Mouse (Mus musculus): Measurements from ENCODE around the gene Spred2.

The Spred2 gene

DNA sequence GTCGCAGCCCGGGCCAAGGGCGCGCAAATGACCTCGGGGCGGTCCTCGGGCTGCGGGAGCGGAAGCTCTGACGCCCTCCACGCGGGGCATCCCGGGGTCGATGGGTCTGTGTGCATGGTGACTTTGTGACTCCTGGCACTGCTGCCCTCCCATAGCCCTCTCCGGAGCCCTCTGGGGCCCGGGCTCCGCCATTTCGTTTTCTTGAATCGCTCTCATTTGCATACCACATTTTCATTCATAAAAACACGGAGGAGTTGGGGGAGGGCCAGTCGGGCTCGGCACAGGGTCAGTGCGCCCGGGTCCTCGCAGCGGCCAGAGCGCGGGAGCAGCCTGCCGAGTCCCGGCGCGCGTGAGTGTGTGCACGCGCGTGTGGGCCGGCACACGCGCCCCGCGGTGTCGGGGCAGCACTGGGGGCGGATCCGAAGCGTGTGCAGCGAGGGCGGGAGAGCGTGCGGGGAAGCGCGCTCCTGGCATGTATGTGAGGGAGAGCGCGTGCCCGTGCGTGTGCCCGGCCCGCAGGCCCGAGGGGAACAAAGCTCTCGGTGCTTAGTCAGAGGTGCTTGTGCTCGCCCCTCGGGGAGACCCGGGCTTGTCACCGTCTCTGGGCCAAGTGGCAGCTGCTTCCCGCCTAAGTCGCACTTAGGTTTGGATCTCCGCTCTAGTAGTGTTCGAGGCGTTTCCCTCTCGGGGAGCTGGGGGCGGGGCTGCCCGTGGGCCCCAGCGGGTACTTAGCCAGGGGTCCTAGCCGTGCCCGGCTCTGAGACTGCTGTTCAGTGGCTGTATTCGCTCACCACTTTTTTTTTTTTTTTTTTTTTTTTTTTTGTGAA, 1.2 kb downstream of the Spred2 start:
- peak; percentile 46 to 74 for DNase-seq (ENCODE audit: low spot score in 2 of 2)

DNA sequence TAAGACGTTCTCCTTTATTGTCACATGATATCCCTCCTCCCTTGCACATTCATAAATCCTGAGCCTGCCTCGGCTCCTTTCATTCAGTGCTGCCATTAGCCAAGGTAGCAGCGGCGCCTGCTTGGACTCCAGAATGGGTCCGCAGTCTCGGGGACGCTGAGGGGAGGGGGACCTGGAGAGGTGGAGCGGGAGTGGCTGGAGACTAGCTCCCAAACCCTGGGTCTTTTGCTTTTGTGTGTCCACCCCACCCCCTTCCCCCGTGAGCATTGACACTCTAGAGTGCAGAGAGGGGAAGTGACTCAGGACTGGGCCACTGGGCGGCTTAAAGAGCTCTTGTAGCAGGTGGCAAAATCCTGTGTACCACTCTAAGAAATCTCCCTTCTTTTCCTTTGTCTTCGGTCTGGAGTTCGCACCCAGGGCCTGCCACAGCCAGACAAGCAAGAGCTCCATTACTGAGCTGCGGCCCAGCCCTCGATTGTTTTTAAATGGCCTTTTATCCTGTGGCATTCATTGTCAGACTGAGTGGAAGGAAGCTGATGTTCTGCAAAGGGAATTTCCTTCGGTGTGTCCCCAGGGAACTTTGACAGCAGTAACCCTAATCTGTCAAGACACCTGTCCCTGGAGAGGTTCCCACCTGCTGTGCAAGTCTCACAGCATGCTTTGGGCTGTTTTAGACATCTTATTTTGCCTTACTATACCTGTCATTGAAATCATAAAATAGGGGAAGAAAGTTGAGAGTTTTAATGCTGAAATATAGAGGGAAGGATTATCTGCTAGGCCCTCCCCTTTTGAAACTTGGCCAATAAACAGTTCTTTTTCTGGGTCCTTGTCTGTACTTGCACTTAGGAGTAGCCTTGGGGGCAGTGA, 2.0 kb downstream of the Spred2 start:
- DNase-seq (ENCODE audit: low spot score in 2 of 2) = peak in 1 of 2 experiments; percentile 50

DNA sequence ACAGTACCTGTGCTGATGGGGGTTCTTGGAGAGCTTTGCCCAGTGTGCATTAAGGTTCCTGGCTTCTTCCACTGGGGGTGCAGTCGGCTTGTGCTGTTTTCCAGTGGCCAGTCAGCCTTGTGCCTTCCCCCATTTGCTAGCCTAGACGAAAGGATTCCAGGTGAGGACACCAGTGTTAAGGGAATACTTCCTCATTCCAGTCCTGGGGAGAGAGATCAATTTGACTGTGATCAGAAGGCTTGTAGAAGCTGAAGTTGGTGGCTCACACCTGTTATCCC, 2.6 kb downstream of the Spred2 start:
- no peak for DNase-seq (ENCODE audit: low spot score in 2 of 2)

DNA sequence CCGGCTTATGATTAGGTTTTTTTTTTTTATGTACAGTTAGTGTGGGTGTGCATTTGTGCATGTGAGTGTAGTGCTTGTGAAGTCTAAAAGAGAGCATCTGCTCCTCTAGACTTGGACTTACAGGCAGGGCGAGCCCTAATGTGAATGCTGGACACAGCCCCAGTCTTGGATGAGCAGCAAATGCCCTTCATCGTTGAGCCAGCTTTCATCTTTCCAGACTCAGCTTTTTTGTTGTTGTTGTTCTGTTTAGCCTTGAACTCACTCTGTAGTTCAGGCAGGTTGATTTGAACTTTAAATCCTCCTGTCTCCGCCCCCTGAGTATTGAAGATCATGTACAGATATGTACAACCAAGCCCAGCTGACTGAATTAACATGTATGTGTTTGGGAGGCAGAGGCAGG, 4.5 kb downstream of the Spred2 start:
- DNase-seq (ENCODE audit: low spot score in 2 of 2) = no peak

DNA sequence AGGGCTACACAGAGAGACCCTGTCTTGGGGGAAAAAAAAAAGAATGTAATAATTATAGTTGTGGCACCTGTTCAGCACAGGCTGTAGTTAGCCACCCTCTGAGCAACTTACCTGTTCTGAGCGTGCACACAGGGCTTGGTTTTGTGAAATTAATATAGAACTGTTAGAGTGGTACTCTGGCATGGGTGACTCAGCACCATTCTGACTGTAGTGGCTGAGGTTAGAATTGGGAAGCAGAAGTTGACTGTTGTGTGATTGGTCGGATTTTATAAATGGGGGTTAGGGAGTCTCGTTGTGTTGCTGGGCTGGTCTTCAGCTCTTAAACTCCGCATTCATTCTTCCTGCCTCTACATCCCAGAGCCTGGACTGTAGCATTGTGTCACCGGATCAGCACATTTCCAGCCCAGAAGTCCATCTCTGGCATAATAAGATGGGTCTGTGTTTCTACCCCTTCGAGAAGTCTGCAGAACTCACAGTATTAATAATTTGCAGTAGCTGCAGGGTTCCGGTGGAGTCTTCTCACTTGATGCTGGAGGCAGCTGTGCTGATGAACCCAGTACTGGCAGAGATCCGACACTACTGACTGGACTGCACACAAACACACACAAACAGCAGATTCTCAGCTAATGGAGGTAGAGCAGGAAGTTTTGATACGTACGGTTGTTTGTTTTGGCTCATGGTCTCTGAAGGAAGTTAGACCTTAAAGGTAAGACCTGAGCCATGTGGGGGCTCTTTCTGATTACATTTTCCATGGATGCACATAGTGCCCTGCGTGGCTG, 5.1 kb downstream of the Spred2 start:
- no peak for DNase-seq (ENCODE audit: low spot score in 2 of 2)

DNA sequence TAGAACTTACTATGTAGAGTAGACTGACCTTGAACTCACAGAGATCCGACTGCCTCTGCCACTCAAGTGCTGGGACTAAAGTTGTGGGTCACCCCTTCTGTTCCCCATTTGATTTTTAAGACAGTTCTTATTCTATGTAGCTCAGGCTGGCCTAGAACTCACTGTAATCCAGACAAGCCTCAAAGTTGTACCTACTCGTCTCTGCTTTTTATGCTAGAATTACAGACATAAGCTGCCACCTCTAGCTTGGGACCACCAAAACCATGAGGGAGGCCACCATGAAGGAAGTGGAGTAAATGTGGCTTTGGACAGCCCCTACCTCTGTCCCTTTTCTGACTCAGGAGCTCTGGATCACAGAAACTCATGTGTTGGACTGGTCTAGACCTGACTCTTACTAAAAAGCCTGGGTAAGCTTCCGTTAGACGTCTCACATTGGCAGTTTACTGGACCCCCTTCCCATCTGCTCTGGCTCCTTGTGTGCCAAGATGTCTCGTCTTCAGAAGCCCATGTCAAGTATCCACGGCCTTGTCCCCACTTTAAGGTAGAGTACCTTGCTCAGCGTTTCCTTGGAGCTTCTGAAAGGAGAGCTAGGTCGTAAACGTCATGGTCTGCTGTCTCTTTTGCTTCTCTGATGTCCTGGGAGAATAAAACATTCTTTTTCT, 7.5 kb downstream of the Spred2 start:
- no peak for DNase-seq (ENCODE audit: low spot score in 2 of 2)

DNA sequence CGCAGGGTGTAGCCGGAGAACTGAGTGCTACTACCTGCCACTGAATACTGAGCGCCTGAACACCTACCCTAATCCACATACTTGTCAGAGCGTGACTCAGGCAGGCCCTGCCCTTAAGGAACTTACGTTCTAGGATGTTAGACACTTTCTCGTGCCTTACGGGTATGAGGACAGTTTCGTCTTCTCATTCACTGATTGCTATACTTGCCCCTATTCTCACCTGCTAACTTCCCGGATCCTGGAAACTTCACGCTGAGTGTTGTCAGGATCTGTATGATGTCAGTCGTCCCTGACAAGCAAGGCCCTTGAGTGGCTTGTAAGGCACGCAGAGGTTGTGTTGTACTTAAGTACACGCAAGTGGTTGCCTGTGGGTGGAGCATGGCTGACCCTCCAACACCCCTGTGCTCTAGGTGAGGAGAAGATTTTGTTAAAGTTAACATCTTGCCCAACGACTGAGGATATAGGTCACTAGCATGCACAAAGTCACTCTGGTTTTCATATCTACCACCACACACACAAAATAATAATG, 8.9 kb downstream of the Spred2 start:
- DNase-seq (ENCODE audit: low spot score in 2 of 2) = no peak

DNA sequence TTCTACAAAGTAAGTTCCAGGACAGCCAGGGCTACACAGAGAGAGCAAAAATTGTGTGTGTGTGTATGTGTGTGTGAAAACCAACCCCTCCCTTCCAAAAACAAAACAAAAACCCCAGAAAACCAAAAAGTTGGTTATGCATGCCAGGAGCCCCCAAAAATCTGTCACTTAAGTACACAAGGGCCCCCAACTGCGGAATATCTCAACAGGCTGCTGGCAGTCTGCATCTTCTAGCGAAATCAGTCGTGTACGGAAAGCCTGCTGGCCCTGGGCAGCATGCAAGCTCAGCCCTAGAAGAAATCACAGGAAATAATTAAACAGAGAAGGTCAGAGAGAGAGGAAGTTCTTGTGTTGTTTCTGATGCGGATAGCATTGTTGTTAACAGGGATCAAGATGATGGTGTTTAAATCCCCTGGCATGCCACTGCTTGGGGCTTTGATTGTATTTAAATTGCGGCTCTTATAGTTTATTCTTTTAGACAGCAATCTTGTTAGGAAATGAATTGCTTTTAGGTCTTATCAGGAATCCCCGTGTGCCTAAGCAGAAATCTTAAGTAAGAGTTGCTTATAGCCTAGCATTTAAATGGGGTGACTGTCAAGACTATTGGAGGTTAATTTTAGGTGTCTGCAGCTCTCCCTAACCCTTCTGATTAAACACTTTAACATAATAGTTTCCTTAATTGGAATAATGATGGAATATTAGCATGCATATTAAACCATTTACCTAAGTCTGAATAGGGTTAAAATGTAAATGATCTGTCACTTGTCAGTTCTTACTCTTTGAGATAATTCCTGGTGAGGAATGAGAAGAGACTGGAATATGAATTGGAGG, 11.6 kb downstream of the Spred2 start:
- no peak for DNase-seq (ENCODE audit: low spot score in 2 of 2)

DNA sequence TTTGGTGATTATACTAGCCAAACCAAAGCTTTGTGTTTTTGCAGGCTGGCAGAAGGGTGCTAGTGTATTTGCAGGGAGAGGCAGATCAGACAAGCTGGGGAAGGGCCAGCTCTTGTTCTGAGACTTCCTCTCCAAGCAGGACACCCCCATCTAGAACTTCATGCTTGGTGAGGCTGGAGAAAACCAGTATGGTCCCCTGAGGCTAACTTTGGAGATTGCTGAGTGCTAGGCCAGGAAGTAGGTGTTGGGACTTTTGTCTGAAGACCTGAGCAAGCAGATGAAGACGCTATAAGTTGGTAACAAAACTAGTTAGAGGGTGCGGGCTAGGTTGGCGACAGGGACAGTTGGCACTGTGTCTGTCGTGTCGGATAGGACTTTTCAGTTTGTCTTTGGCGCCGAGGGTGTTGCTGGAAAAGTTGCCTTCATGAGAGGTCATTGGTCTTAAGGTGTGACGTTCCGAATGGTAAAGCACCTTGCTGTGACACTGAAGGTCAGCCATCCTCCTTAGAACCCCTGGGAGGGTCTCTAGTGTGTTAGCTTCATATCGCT, 14.4 kb downstream of the Spred2 start:
- no peak for DNase-seq (ENCODE audit: low spot score in 2 of 2)

DNA sequence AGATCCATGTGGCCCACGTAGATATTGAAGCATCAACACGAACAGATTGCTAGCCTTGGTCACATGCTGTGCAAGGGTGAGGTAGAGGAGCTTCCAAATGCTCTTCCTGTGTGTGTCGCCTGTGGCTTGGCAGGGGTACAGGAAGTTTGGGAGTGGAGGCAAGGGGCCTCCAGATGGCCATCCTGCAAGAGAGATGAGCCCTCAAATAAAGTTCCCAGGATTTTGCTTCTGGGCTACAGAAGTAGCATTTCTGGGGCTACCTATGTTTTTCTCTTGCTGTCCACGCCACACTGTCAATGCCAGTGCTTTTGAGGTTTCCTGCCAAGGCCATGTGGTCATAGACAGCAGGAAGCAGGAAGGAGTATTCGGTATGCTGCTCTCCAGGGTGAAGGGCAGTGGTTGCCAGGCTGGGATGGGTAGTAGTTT, 15.1 kb downstream of the Spred2 start:
- peak in 1 of 2 experiments; percentile 59 for DNase-seq (ENCODE audit: low spot score in 2 of 2)

DNA sequence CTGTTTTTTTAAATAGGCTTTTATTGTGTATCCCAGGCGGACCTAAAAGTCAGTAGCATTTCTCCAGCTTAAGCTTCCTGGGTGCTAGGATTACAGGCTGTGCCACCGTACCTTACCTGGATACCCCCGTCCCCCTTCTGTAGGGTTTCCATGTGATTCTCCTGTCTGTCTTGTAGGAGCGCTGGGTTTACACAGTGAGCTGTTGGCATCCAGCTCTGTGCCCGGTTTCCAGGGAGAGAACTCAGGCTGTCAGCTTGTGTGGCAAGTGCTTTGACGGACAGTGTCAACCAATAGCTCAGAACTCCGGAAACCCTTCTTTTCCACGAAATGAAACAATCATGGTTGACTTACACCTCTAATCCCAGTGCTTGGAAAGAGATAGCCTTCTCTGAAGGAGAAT, 15.7 kb downstream of the Spred2 start:
- no peak for DNase-seq (ENCODE audit: low spot score in 2 of 2)

DNA sequence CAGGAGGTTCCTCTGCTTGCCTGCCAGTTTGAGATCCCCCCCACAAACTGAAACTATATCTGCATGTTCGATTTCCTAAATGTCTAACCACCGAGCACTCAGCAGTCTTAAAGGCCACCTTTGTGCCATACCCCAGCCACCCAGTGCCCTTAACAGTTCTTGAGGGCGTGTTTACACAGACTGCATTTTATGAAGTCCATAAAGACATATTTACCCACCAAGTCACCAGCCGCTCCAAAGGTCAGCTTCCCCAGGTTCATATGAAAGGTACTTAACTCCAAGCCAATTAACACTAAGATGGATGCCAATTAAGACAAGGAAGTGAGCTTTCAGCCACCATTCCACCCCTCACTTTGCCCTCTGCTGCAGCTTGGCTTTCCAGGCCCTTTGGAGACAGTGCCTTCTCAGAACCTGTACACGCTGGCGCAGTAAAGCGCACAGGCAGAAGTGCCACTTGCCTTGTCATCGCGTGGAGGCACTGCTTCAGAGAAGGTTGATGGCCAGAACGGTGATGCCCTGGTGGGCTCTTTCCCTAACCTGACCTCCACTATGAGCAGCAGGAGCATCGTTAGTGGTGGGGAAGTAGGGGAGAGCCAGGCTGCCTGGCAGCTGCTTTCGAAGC, 17.1 kb downstream of the Spred2 start:
- DNase-seq (ENCODE audit: low spot score in 2 of 2) = no peak

DNA sequence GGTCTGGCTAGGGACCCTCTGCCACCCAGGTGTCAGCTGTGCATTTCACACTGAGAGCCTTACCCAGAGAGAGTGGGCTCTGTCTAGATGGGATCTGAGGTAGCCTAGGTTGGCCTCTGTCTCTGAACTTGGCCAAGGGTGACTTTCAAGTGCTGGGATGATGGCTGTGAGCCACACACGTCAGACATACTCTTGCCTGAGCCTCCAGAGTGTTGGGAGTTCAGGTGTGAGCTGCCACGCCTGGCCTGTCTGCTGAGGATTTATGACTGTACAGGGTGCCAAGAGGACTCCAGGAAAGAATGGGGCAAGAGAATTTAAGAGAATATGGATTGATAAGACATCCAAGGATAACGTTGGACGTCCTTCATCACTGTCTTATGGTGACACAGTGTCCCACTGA, 17.8 kb downstream of the Spred2 start:
- DNase-seq (ENCODE audit: low spot score in 2 of 2) = no peak

DNA sequence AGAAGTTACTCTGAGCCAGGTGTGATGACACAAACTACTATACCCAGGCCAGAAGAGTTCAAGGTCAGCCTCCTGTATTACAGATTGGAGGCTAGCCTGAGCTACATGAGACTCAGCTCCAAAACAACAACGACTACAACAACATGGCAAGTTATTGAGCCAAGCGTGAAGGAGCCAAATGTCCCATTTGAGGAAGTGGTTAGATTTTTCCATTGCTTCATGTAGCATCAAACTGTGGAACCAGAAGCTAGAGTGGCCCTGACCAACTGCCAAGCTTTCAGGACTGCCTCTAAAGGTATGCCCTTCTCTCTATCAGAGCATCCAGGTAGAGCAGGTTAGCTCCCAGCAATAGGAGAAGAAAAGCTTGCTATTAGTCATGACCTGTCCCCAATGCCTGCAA, 19.6 kb downstream of the Spred2 start:
- DNase-seq (ENCODE audit: low spot score in 2 of 2) = no peak

DNA sequence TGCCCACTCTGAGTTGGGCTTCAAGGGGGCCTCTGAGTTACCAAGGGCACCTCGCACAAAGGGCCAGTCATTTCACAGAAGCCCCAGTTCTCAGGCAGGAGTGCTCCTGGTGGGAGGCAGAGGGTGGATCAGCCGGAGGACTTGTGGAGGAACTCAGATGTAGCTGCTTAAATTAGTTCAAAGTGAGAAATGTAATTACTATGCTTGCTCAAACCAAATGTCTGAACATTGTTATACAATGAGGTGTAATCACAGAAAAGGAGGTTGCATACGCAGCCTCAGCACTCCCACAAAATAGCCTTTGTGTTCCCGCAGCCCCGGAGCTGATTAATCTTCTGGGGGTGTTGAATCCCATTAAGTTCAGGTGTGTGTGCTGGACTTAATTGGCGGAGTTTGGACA, 20.5 kb downstream of the Spred2 start:
- DNase-seq (ENCODE audit: low spot score in 2 of 2) = no peak

DNA sequence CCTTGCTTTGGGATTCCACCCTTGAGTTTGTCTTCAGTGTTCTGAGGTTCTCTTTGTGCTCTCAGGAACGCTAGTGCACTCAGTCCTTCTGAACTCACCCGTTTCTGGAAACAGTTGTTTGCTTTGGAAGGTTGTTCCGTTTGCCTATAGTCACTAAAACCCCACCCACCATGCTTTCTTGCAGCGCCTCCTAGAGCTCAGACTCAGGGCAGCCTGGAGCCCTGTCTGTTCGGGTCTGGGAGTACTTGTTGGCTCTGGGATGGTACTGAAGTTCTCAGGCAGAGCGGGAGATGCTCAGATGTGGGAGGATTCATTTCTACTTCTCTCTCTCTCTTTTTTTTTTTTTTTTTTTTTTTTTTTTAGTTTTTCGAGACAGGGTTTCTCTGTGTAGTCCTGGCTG, 22.5 kb downstream of the Spred2 start:
- no peak for DNase-seq (ENCODE audit: low spot score in 2 of 2)

DNA sequence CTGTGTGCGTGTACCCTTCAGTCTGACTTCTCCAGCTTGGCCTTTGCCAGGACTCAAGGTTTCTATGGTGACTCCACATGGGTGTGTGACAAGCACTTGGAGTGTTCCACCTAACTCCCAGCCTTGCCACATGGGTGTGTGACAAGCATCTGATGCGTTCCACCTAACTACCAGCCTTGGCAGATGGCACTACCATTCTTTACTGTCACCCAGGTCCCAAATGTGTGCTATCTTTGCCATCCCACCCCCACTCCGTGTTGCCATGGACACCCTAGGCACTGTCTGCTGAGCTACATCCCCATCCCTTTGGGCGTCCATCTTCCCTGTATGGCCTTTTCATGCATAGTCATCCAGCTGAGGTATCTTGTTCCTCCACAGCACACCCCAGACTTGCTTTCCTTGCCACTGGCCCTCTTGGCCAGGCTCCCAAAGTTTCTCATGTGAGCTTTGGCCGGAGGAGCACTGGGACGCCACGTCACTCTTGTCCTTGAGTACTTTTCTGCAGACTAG, 23.5 kb downstream of the Spred2 start:
- DNase-seq (ENCODE audit: low spot score in 2 of 2) = no peak

DNA sequence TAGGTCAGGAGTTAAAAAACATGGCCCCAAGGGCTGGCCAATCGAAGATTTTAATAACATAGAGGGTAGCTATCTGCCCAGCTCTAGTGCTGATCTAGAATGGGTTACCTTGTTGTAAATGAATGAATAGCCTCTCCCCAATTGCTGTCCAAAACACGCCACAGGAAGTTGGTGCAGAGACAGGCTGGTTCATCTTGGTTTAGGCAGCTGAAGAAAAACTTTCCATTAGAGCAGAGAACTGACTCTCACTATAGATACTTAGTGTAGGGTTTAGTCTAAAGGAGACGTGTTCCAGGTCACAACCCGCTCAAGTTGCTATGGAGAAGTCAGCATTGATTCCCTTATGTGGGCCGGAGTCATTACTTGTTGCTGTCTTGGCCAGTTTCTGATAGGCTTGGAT, 25.6 kb downstream of the Spred2 start:
- no peak for DNase-seq (ENCODE audit: low spot score in 2 of 2)

DNA sequence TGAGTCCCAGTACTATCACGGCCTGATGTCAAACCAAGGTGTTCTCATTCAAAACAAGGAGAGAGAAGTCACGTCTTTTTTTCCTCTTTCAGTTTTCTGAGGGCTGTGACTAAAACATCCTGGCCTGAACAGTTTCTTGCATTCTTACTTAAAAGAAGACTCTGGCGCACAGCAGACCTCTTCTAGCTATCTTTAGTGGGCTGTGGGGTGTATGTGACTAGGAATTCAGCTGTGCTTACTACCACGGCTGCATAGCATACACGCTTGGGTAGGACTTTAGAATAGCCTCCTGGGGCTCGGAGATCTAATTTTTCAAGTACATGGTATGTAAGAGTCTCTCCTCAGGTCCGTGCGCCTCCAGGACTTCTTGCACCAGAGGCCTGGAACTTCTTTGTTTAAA, 26.0 kb downstream of the Spred2 start:
- DNase-seq (ENCODE audit: low spot score in 2 of 2) = no peak

DNA sequence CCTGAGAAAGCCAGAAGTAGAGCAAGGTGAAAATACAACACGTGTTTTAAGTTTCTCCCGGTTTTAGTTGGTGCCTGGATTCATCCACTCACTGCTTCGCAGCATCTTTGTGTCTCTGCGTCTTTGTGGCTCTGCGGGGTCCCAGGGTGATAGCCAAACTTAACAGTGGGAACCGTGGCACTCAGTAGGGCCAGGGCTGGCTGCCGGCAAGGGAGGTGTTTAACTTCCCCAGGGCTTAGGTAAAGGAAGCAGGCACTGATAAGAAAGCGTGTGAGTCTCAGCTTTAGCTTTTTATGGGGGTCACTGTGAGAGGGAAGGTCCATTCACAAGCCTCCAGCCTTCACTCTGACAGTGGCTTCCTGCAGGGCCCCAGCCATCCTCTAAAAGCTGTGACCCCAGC, 28.8 kb downstream of the Spred2 start:
- DNase-seq (ENCODE audit: low spot score in 2 of 2) = no peak

Measured in cerebellum, postnatal 4 days (tissue).